Comparison of ENCODE assay signal across 7 mouse cellular contexts in the genomic region with DNA sequence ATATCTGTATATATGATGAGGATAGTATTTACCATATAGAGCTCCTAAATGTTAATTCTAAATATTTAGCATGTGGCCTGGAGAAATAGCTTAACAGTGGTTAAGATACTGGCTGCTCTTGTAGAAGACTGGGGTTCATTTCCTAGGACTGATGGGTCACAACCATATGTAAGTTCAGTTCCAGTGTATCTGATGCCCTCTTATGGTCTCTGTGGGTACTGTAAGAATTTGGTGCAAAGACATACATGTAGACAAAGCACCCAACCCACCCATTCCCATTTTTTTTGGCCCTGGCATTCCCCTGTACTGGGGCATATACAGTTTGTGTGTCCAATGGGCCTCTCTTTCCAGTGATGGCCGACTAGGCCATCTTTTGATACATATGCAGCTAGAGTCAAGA. TPM values are rescaled to one million over a fixed set of nuclear protein-coding genes. Genes with fewer than 3 reads are reported as not detected.
DNase-seq lines count a peak whose midpoint lies in the region; ATAC-seq and TF ChIP-seq lines count a peak whose summit lies in the region.
"Not testable (repeated sequence)": the region's sequence is repeated elsewhere in the genome, so short reads cannot be mapped to it uniquely, and the experiment has no call there.

No protein-coding gene starts in this region.

- H3K27ac ChIP-seq in forebrain, embryonic 14.5 days (ENCODE audit: low read depth, low read length); hindbrain, embryonic 13.5 days; layer of hippocampus, adult 2 months: not testable (repeated sequence)

- TF ChIP-seq CTCF in layer of hippocampus, adult 2 months (conservative IDR thresholded peaks at IDR 0.05): peak; percentile 77

- H3K36me3 ChIP-seq in forebrain, embryonic 14.5 days (ENCODE audit: control insufficient read depth, insufficient read depth, low read length); hindbrain, embryonic 13.5 days: not testable (repeated sequence)

- not testable (repeated sequence) for H3K9ac ChIP-seq in forebrain, embryonic 14.5 days (ENCODE audit: low read length); hindbrain, embryonic 13.5 days

- not testable (repeated sequence) for H3K9me3 ChIP-seq in forebrain, embryonic 14.5 days (replicated peaks; ENCODE audit: control insufficient read depth, low read length); hindbrain, embryonic 13.5 days

- peak; percentile 65 for DNase-seq in MN1 (ENCODE audit: low spot score)
- DNase-seq in cerebellum, adult 18-20 months: peak; percentile 32
- peak; percentile 59 for DNase-seq in forebrain, embryonic 14.5 days (ENCODE audit: low spot score)
- peak in 1 of 2 experiments; percentile 51 for DNase-seq in layer of hippocampus, adult 2 months (ENCODE audit: low spot score in 2 of 2)
- DNase-seq in ovary, postnatal 14 days (ENCODE audit: low spot score): peak; percentile 16

- WGBS in forebrain, embryonic 14.5 days: no CpG with 5 or more reads among the region's 1 CpGs
- 78% methylated on average over 1 of the region's 1 CpGs for WGBS in hindbrain, embryonic 13.5 days

- H3K4me3 ChIP-seq in forebrain, embryonic 14.5 days (ENCODE audit: low read depth, low read length); hindbrain, embryonic 13.5 days; layer of hippocampus, adult 2 months: not testable (repeated sequence)

- not testable (repeated sequence) for H3K4me1 ChIP-seq in forebrain, embryonic 14.5 days (ENCODE audit: control insufficient read depth, insufficient read depth, low read length); hindbrain, embryonic 13.5 days (replicated peaks)

- H3K4me2 ChIP-seq in forebrain, embryonic 14.5 days (ENCODE audit: low read length); hindbrain, embryonic 13.5 days: not testable (repeated sequence)

- ATAC-seq in forebrain, embryonic 14.5 days: peak; percentile 48; the same call in 1 of the 2 replicates
- ATAC-seq in hindbrain, embryonic 13.5 days (ENCODE audit: low FRiP score): 0 out of 2 replicates have a peak, but pooled peaks have one; percentile 28
- peak; percentile 94 for ATAC-seq in megakaryocyte, adult 5-6 weeks (ENCODE audit: poor library complexity, severe bottlenecking)

- not testable (repeated sequence) for H3K27me3 ChIP-seq in forebrain, embryonic 14.5 days (replicated peaks; ENCODE audit: control insufficient read depth, insufficient read depth, low read length); hindbrain, embryonic 13.5 days

RNA-seq across cellular contexts. Expression of a gene that starts 9.3 kb away (rescaled TPM):
- polyA plus RNA-seq in forebrain, embryonic 14.5 days (2014; fragmentation: Nextera tagmentation; extraction: Ambion mirVana): 25.0 and 25.9 TPM in 2 replicates
- polyA plus RNA-seq in hindbrain, embryonic 13.5 days (2015; fragmentation: Nextera tagmentation; extraction: Ambion mirVana): 34.1 and 35.9 TPM in 2 replicates
- total RNA-seq in layer of hippocampus, adult 2 months (2021): 10 to 100 TPM; 17.4 to 18.0 TPM
- 21.7 and 22.8 TPM in 2 replicates for total RNA-seq in megakaryocyte, adult 5-6 weeks (2015)
- total RNA-seq in megakaryocyte, adult 5-6 weeks (2017): 61.8 and 87.1 TPM in 2 replicates

RNA-seq across cellular contexts. Expression of a gene that starts 36.5 kb away (rescaled TPM):
- polyA plus RNA-seq in forebrain, embryonic 14.5 days (2014; fragmentation: Nextera tagmentation; extraction: Ambion mirVana): 16.6 and 25.0 TPM in 2 replicates
- polyA plus RNA-seq in hindbrain, embryonic 13.5 days (2015; fragmentation: Nextera tagmentation; extraction: Ambion mirVana): 23.9 and 30.7 TPM in 2 replicates
- total RNA-seq in layer of hippocampus, adult 2 months (2021): 10 to 100 TPM; 37.9 to 39.0 TPM
- 6.6 and 12.5 TPM in 2 replicates for total RNA-seq in megakaryocyte, adult 5-6 weeks (2015)
- 10.1 and 13.4 TPM in 2 replicates for total RNA-seq in megakaryocyte, adult 5-6 weeks (2017)

Comparison
In these comparisons a context has a peak if more than half of its experiments do, and no peak if none do; other contexts are left out.
1. ATAC-seq: peak in every context shown above with its lines; median percentile 94 in megakaryocyte, adult 5-6 weeks; 48 in forebrain, embryonic 14.5 days; 28 in hindbrain, embryonic 13.5 days.